Mouse (Mus musculus) limb, embryonic 12.5 days (tissue): ENCODE measurements around the gene Tmem109. TPM values are rescaled to one million over a fixed set of nuclear protein-coding genes. Genes with fewer than 3 reads are reported as not detected.

ENCODE experiments used
- ATAC-seq: fragments of 200-750 bp; cut with Nextera tagmentation; 2 replicates; pipeline ENCODE4 v1.8.0; 2017; ENCODE audit warnings: low read depth, moderate TSS enrichment; ENCODE audit not compliant: insufficient number of reproducible peaks, insufficient read depth, low FRiP score, low TSS enrichment
- H3K27ac ChIP-seq: fragments of 300-500 bp; sonication (generic); 2 replicates; pipeline ENCODE4 v1.5.1; 2016; ENCODE audit warnings: mild to moderate bottlenecking, moderate library complexity
- H3K27me3 ChIP-seq: fragments of 300-500 bp; sonication (generic); 2 replicates; pipeline ENCODE4 v1.6.1; 2016; ENCODE audit warnings: mild to moderate bottlenecking, moderate library complexity
- H3K36me3 ChIP-seq: fragments of 300-500 bp; sonication (generic); 2 replicates; pipeline ENCODE4 v1.6.1; 2016; ENCODE audit warnings: mild to moderate bottlenecking, moderate library complexity
- H3K4me1 ChIP-seq: fragments of 300-500 bp; sonication (generic); replicated peaks from 2 replicates; pipeline ENCODE4 v1.6.1; 2016
- H3K4me2 ChIP-seq: fragments of 300-500 bp; sonication (generic); 2 replicates; pipeline ENCODE4 v1.6.1; 2016; ENCODE audit warnings: mild to moderate bottlenecking, moderate library complexity
- H3K4me3 ChIP-seq: fragments of 300-500 bp; sonication (generic); replicated peaks from 2 replicates; pipeline ENCODE4 v1.5.1; 2016; ENCODE audit warnings: mild to moderate bottlenecking
- H3K9ac ChIP-seq: fragments of 300-500 bp; sonication (generic); replicated peaks from 2 replicates; pipeline ENCODE4 v1.6.1; 2016; ENCODE audit warnings: mild to moderate bottlenecking, moderate library complexity
- H3K9me3 ChIP-seq: fragments of 300-500 bp; sonication (generic); 2 replicates; pipeline ENCODE4 v1.6.1; 2016; ENCODE audit warnings: mild to moderate bottlenecking, moderate library complexity
- WGBS: fragments of 180-500 bp; shearing (Covaris S2); methylation state at CpG from one replicate; pipeline ENCODE4 v1.1.7; 2016; 5-methylcytosine and 5-hydroxymethylcytosine counted together
- polyA plus RNA-seq: library from polyadenylated mRNA; unstranded; fragments of >200 nt; fragmentation: Nextera tagmentation; extraction: Ambion mirVana; gene quantifications from 2 replicates; pipeline ENCODE4 v1.2.1, GENCODE M21; 2016

Tmem109 gene
- polyA plus RNA-seq, 1 experiment from 2014 or later: 68.7 TPM

DNA sequence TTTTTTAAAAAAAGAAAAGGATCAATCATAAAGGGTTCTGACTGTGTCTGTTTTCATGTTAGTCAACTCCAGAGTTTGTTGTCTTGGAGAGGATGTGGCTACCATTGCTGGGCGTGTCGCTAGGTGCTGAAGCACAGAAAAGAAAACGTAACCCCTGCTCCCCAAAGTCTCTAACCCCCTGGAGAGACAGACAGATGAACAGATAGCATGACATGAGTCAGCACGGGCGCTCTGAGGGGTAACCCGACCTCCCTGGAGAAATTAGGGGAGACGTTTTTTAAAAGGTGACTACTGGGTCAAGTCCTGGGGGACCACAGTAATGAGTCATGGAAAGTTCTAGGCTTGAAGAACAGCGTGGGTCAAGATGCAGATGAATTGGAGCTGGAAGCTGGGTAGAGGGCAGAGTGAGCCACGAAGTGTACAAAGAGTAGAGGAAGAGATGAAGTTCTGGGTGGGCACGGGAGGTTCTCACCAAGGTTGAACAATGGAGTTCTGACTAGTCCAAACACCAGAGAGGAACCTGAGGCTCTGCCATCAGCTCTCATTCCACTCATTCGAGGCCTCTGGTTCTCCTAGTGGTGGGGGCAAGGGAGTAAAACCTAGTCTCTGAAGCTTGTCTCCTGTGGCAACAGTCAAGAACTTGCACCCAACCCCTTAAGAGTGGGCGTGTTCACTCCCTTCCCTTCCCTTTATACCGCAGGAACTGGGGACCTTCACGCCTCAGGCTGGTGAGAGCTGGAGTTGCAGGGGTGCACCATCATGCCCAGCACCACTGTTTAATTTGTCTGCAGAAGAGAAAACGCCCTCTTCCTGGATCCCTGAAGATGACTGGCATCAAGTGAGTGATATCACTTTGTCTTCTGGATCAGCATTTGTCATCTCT lies 42.5 kb downstream of the Tmem109 start, which contains the start of gene Slc15a3:
TSS of gene Slc15a3 (plus strand) at position 718 of the 883 bp plus-strand sequence.
- H3K9ac ChIP-seq: no peak within 1 kb of the TSS
- no peak within 1 kb of the TSS for H3K4me2 ChIP-seq
- H3K4me3 ChIP-seq: no peak within 1 kb of the TSS
- H3K36me3 ChIP-seq: no peaks in the 10 kb centered on the region
- ATAC-seq: no peak
- no peaks in the 10 kb centered on the region for H3K9me3 ChIP-seq
- 74% methylated on average over 15 of the region's 15 CpGs for WGBS
- H3K27me3 ChIP-seq: peaks cover 10% of the 10 kb centered on the region
- H3K4me1 ChIP-seq: no peaks in the 10 kb centered on the region
- H3K27ac ChIP-seq: no peak within 1 kb of the TSS

DNA sequence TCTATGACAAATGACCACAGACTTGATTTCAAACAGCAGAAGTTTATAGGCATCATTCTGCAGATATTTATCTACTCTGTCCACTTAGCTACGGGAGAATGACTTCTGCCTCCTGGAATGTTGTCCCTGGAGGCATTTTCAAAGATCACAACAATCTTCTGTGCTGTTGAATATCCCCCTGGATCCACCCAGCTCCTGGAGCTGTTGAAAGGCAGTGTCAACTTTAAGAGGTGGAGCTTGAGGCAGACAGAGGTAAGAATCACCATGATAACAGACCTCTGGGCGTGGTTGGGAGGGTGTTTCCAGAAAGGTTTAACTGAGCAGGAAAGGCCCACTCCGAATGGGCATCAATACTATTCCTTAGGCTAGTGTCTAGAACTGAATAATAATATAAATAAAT lies 46.1 kb downstream of the Tmem109 start:
- Histone ChIP-seq H3K4me2 (no peak overlapping the region), H3K9ac (no peak overlapping the region), H3K27ac (no peak overlapping the region), H3K4me1 (no peaks in the 10 kb centered on the region), H3K36me3 (no peaks in the 10 kb centered on the region), H3K4me3 (no peak overlapping the region), H3K27me3 (no peaks in the 10 kb centered on the region), H3K9me3 (no peaks in the 10 kb centered on the region)
- 59% methylated on average over 3 of the region's 3 CpGs for WGBS
- no peak for ATAC-seq

DNA sequence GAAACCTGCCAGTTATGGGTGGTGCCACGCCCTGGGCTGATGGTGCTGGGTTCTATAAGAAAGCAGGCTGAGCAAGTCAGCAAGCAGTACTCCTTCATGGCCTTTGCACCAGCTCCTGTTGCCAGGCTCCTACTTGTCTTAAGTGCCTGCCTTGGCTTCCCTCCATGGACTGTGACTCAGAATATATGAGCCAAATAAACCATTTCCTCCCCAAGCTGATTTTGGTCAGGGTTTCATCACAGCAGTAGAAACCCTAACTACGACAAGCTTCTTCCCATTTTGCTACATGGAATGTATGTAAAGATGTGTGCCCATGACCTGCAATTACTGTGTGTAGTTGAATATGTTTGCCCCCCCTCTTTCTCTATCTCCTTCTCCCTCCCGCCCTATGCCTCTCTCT lies 48.2 kb downstream of the Tmem109 start:
- WGBS: 67% methylated on average over 3 of the region's 3 CpGs
- Histone ChIP-seq H3K36me3 (no peaks in the 10 kb centered on the region), H3K9ac (no peak overlapping the region), H3K4me1 (no peaks in the 10 kb centered on the region), H3K4me3 (no peak overlapping the region), H3K9me3 (no peaks in the 10 kb centered on the region), H3K27ac (no peak overlapping the region), H3K27me3 (no peaks in the 10 kb centered on the region), H3K4me2 (no peak overlapping the region)
- no peak for ATAC-seq

DNA sequence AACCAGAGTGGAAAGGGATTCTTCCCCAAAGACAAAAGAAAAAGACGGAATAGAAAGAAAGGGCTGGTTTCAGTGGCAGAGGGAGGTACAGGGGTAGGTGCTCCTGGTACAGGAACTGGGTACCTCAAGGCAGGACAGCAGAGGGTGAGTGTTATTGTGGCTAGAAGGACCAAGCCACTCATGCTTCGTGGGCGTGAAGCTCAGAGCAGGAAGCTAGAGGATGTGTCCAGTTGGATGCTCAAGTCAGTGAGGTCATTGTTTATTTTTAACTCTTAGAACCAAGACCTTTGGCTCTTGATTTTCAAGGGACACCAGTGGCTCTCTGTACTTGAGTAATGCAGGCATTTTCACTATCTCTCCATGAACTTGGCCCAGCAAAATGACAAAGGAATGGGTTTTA lies 49.8 kb downstream of the Tmem109 start:
- Histone ChIP-seq H3K9ac (no peak overlapping the region), H3K4me3 (no peak overlapping the region), H3K4me2 (no peak overlapping the region), H3K27ac (no peak overlapping the region), H3K27me3 (no peaks in the 10 kb centered on the region), H3K9me3 (no peaks in the 10 kb centered on the region), H3K36me3 (no peaks in the 10 kb centered on the region), H3K4me1 (no peaks in the 10 kb centered on the region)
- ATAC-seq: no peak
- WGBS: 83% methylated on average over 3 of the region's 3 CpGs

DNA sequence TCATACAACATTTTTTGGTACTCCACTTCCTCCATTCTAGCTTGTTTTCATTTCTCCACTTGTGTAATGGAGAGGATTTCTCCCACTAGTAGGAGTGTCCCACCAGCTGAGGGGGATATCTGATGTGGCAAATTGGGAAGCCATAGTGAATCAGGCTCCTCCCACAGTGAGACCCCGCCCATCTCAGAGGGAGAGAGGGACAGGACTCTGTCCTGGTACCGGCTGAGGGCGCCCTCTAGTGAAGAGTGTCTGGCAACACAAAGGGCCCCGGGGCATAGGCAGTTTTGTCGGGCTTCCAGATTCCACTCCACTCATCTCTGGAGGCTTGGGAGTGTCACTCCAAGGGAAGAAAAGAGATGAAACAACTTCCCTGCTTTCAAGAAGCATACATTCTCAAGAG lies 50.4 kb downstream of the Tmem109 start:
- Histone ChIP-seq H3K4me2 (no peak overlapping the region), H3K36me3 (no peaks in the 10 kb centered on the region), H3K4me3 (no peak overlapping the region), H3K27me3 (no peaks in the 10 kb centered on the region), H3K9ac (no peak overlapping the region), H3K4me1 (no peaks in the 10 kb centered on the region), H3K9me3 (no peaks in the 10 kb centered on the region), H3K27ac (no peak overlapping the region)
- WGBS: 6% methylated on average over 5 of the region's 5 CpGs
- ATAC-seq: no peak

DNA sequence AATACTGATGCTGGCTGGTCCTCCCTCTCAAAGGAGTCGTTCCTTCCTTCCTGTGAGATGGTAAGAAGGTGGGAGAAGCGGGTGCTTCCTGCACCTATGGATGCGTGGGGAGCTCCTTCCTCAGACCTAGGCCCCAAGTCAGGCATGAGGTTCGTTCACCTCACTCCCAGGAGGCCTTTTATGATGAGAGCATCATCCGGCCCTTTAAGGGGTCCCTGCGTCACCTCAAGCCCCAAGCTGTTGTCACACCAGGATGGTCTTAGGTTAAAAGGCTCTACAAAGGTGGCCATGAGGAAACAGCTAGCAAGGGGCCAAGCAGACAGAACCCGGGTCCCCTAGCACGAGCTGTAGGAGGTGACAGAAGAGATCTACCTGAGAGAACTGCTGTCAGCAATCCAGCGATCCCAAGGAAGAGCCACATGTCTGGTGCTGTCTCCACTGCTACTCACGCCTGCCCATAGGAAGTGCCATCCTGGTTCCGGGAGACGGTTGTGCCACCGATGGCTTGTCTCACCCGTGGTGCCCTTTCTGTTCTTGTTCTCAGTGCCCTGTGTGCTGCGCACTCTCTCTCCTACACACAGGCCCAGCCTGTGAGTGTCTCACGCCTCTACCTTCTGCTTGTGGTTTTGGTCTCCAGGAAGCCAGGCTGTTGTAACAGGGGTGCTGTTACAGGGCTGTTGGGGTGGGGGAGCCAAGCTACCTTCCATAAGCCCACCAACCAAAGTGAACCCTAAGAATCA lies 52.2 kb downstream of the Tmem109 start, which contains the start of gene Cd6:
TSS of gene Cd6 (minus strand) at position 623 of the 740 bp plus-strand sequence.
- H3K27ac ChIP-seq: no peak within 1 kb of the TSS
- H3K27me3 ChIP-seq: no peaks in the 10 kb centered on the region
- H3K4me2 ChIP-seq: no peak within 1 kb of the TSS
- no peak for ATAC-seq
- no peaks in the 10 kb centered on the region for H3K4me1 ChIP-seq
- no peaks in the 10 kb centered on the region for H3K36me3 ChIP-seq
- WGBS: 90% methylated on average over 16 of the region's 16 CpGs
- no peak within 1 kb of the TSS for H3K9ac ChIP-seq
- no peaks in the 10 kb centered on the region for H3K9me3 ChIP-seq
- H3K4me3 ChIP-seq: no peak within 1 kb of the TSS

DNA sequence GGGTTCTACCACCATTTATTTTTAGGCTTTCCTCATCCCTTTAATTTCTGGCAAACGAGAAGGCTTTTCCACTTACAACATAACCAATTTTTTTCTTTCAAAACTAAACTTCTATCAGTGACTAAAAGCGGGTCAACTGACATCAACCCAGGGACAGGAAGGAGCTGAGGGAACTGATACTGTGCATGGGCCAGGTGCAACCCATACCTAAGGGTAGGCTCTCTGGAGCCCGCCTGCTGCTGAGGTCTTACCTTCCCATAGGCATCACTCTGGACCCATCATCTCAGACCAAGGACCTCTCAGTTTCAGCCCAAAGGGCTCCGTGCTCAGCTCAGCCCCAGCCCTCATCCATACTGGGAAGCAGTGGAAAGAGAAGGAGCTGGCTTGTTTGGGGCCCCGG lies 53.5 kb downstream of the Tmem109 start:
- no peak overlapping the region for H3K9ac ChIP-seq
- no peaks in the 10 kb centered on the region for H3K36me3 ChIP-seq
- no peak overlapping the region for H3K27ac ChIP-seq
- no peaks in the 10 kb centered on the region for H3K9me3 ChIP-seq
- no peak overlapping the region for H3K4me3 ChIP-seq
- no peak overlapping the region for H3K4me2 ChIP-seq
- ATAC-seq: no peak
- WGBS: 86% methylated on average over 5 of the region's 5 CpGs
- H3K4me1 ChIP-seq: no peaks in the 10 kb centered on the region
- H3K27me3 ChIP-seq: no peaks in the 10 kb centered on the region

DNA sequence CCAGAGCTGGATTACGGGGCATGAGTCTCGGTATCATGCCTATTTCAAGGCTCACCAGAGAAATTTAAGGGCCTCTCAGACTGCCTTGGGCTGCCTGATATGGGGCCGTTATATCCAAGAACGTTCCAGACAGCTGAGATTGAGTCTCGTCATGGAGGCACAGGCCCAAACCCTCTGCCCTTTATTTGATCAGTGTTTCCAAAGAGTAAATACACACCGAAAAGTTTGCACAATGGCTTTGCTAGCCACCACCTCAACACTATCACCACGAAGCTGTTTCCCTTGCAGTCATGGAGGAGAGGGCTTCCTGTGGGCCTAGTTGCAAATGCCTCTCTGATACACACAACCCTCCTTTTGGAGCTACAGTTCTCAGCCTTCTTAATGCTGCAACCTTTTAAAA lies 57.7 kb downstream of the Tmem109 start:
- Histone ChIP-seq H3K4me2 (no peak overlapping the region), H3K4me1 (no peaks in the 10 kb centered on the region), H3K9me3 (no peaks in the 10 kb centered on the region), H3K27me3 (no peaks in the 10 kb centered on the region), H3K27ac (no peak overlapping the region), H3K4me3 (no peak overlapping the region), H3K9ac (no peak overlapping the region), H3K36me3 (no peaks in the 10 kb centered on the region)
- no peak for ATAC-seq
- 84% methylated on average over 7 of the region's 7 CpGs for WGBS

DNA sequence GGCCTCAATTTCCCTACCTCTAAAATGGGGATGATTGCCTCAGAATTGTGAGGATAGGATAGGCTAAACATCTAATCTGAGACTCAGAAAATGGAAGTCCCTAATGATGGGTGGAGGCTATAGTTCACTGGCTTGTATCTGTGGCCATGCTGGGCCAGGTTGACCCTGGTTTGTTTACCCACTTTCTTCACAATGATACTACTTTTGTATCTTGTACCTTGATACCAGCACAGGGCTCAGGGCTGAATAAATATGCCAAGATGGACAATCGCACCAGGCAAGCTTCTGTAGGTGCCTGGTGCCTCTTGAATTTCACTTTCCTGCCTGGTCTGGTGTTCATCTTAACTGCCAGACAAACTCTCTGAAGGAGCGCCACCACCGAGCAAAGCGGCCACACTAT lies 59.3 kb downstream of the Tmem109 start:
- Histone ChIP-seq H3K4me1 (peaks cover 6% of the 10 kb centered on the region; the same call in 1 of the 2 replicates), H3K27ac (no peak overlapping the region), H3K27me3 (no peaks in the 10 kb centered on the region), H3K4me2 (no peak overlapping the region), H3K9me3 (no peaks in the 10 kb centered on the region), H3K36me3 (no peaks in the 10 kb centered on the region), H3K4me3 (no peak overlapping the region), H3K9ac (no peak overlapping the region)
- no peak for ATAC-seq
- 93% methylated on average over 4 of the region's 4 CpGs for WGBS

DNA sequence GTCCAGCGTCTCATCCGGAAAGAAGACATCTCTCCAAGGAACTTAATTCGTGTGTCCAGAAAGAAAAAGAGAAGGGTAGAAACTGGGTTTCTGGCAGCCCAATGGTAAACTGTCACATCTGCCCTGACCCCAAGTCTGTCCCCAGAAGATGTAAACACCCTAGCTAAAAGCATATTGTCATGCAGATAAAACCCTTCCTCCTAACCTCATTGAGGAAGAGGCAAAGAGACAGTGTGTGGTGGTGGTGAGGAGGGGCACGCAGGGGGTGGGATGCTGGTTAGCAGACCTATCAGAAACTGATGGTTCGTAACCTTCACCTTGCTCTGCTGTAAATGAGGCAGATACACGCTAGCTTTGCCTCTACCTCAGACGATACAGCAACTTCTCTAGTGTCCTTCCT lies 60.5 kb downstream of the Tmem109 start:
- peaks cover 6% of the 10 kb centered on the region; the same call in 1 of the 2 replicates for H3K4me1 ChIP-seq
- H3K4me2 ChIP-seq: no peak overlapping the region
- no peak overlapping the region for H3K27ac ChIP-seq
- H3K9ac ChIP-seq: no peak overlapping the region
- H3K36me3 ChIP-seq: no peaks in the 10 kb centered on the region
- H3K4me3 ChIP-seq: no peak overlapping the region
- ATAC-seq: no peak
- no peaks in the 10 kb centered on the region for H3K27me3 ChIP-seq
- 74% methylated on average over 7 of the region's 7 CpGs for WGBS
- H3K9me3 ChIP-seq: no peaks in the 10 kb centered on the region
